Mouse (Mus musculus): Measurements from ENCODE around the gene Ephb1. TPM values are rescaled to one million over a fixed set of nuclear protein-coding genes. Genes with fewer than 3 reads are reported as not detected.

Ephb1 gene
- polyA plus RNA-seq, 1 experiment: not detected

DNA sequence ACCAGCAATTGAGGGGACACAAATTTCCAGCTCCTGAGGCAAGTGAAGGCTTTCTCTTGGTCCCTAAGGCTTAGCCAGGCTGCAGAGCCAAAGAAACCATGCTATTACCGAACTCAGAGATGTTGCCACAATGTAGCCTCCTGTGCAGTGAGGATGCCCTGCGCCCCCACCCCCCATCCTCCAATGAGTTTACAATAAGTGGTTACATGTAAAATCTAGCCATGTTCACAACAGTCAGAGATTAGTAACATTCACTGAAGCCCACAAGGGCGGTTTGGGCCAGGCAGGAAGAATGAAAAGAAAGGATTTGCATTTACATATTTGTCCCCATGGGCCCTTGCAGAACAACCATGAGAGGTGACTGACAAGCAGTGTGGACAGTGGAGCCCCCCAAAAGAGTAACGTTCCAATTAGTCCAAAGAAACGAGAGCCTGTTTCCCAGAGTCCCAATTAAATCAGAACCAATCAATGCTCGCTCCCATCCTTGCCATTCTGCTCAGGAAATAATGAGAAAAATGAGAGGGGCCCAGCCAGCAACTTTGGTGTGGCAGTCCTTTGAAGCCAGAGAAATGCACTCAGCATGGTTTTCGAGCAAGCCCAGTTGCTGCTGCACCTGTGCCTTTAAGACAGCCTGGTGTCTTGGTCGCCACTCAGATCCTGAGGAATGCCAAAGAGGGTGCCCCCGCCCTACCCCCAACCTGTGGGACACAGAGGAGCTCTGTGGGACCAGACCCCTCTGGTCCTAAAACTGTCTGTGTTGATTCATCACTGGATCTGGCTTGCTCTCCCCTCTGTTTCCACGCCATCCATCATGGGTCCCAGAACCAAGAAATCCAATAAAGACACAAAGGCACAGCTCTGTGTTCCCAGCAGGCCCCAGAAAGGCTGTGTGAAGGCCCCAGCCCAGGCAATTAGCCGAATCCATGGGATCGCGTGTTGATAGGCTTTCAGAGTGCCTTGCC, 161.5 kb downstream of the Ephb1 start:
- no peaks in the 10 kb centered on the region for H3K4me1 ChIP-seq (ENCODE audit: control insufficient read depth, insufficient read depth, low read length)
- H3K4me3 ChIP-seq (ENCODE audit: insufficient read depth, low read length): no peak overlapping the region
- H3K27ac ChIP-seq (ENCODE audit: insufficient read depth, low read depth, low read length): no peak overlapping the region
- TF ChIP-seq POLR2A (IDR thresholded peaks at IDR 0.05; ENCODE audit: borderline replicate concordance, low read depth, low read length): no peak
- no peak for TF ChIP-seq CTCF (IDR thresholded peaks at IDR 0.05; ENCODE audit: low read depth, low read length)

- no peak overlapping the region for H3K4me3 ChIP-seq (ENCODE audit: insufficient read depth, low read length)
- no peak for TF ChIP-seq POLR2A (IDR thresholded peaks at IDR 0.05; ENCODE audit: borderline replicate concordance, low read depth, low read length)
- TF ChIP-seq CTCF (IDR thresholded peaks at IDR 0.05; ENCODE audit: low read depth, low read length): no peak
- no peaks in the 10 kb centered on the region for H3K4me1 ChIP-seq (ENCODE audit: control insufficient read depth, insufficient read depth, low read length)
- no peak overlapping the region for H3K27ac ChIP-seq (ENCODE audit: insufficient read depth, low read depth, low read length)
Observed at GRCm38 (mm10) chr9:102190058-102190457, 164.4 kb downstream of the Ephb1 start.

GRCm38 (mm10) chr9:102189406-102189805, 165.1 kb downstream of the Ephb1 start:
- H3K4me3 ChIP-seq (ENCODE audit: insufficient read depth, low read length): no peak overlapping the region
- TF ChIP-seq POLR2A (IDR thresholded peaks at IDR 0.05; ENCODE audit: borderline replicate concordance, low read depth, low read length) (no peak), CTCF (IDR thresholded peaks at IDR 0.05; ENCODE audit: low read depth, low read length) (no peak)
- no peaks in the 10 kb centered on the region for H3K4me1 ChIP-seq (ENCODE audit: control insufficient read depth, insufficient read depth, low read length)

GRCm38 (mm10) chr9:102183663-102184274, 170.7 kb downstream of the Ephb1 start:
- TF ChIP-seq POLR2A (IDR thresholded peaks at IDR 0.05; ENCODE audit: borderline replicate concordance, low read depth, low read length): no peak
- TF ChIP-seq CTCF (IDR thresholded peaks at IDR 0.05; ENCODE audit: low read depth, low read length): no peak
- H3K4me1 ChIP-seq (ENCODE audit: control insufficient read depth, insufficient read depth, low read length): no peaks in the 10 kb centered on the region
- no peak overlapping the region for H3K4me3 ChIP-seq (ENCODE audit: insufficient read depth, low read length)
- H3K27ac ChIP-seq (ENCODE audit: insufficient read depth, low read depth, low read length): no peak overlapping the region

More at GRCm38 (mm10) chr9:102189406-102189805, 165.1 kb downstream of the Ephb1 start:
- H3K27ac ChIP-seq (ENCODE audit: insufficient read depth, low read depth, low read length): no peak overlapping the region

- H3K4me1 ChIP-seq (ENCODE audit: control insufficient read depth, insufficient read depth, low read length): no peaks in the 10 kb centered on the region
- no peak overlapping the region for H3K4me3 ChIP-seq (ENCODE audit: insufficient read depth, low read length)
- no peak overlapping the region for H3K27ac ChIP-seq (ENCODE audit: insufficient read depth, low read depth, low read length)
- TF ChIP-seq POLR2A (IDR thresholded peaks at IDR 0.05; ENCODE audit: borderline replicate concordance, low read depth, low read length) (no peak), CTCF (IDR thresholded peaks at IDR 0.05; ENCODE audit: low read depth, low read length) (no peak)
Observed at GRCm38 (mm10) chr9:102181810-102182490, 172.5 kb downstream of the Ephb1 start.

DNA sequence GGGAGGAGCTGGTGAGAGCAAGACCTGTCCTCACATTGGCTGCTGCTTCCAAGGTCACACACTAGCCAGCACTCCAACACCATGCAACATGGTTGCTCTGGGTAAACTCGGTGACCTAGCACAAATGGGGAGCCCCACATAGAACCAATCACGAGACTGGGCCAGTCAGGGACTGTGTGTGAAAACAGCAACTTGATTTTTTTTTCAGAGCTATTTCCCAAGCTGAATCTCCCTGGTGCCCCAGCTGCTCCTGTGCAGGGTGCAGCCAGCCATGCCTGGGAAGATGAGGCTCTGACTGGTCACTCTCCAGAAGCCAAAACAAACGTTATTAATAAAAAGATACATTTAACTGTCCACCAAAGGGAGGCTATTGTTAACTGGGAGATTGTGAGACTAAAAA, 173.2 kb downstream of the Ephb1 start:
- Histone ChIP-seq H3K27ac (ENCODE audit: insufficient read depth, low read depth, low read length) (no peak overlapping the region), H3K4me1 (ENCODE audit: control insufficient read depth, insufficient read depth, low read length) (no peaks in the 10 kb centered on the region), H3K4me3 (ENCODE audit: insufficient read depth, low read length) (no peak overlapping the region)
- TF ChIP-seq CTCF (IDR thresholded peaks at IDR 0.05; ENCODE audit: low read depth, low read length) (no peak), POLR2A (IDR thresholded peaks at IDR 0.05; ENCODE audit: borderline replicate concordance, low read depth, low read length) (no peak)

DNA sequence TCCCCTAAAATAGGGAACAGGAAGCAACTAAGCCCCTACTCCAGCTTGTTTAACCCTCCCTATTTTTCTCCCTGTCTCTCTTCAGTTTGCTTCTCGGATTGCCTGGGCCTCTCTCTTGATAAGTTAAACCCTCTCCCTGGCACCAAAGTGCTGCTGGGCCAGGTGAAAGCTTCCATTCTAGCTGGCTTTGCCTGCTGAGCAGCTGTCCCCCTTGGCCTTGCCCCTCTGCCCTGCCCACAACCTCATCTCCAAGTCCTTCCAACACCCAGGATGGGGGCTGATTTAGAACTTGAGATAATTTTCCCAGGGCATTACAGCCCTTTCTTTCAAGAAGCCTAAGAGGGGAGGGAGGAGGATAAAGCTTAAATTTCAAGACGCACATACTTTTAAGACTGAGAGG, 174.0 kb downstream of the Ephb1 start:
- no peak overlapping the region for H3K4me3 ChIP-seq (ENCODE audit: insufficient read depth, low read length)
- TF ChIP-seq POLR2A (IDR thresholded peaks at IDR 0.05; ENCODE audit: borderline replicate concordance, low read depth, low read length) (no peak), CTCF (IDR thresholded peaks at IDR 0.05; ENCODE audit: low read depth, low read length) (no peak)
- no peak overlapping the region for H3K27ac ChIP-seq (ENCODE audit: insufficient read depth, low read depth, low read length)
- H3K4me1 ChIP-seq (ENCODE audit: control insufficient read depth, insufficient read depth, low read length): no peaks in the 10 kb centered on the region

GRCm38 (mm10) chr9:102180070-102180469, 174.4 kb downstream of the Ephb1 start:
- TF ChIP-seq CTCF (IDR thresholded peaks at IDR 0.05; ENCODE audit: low read depth, low read length) (no peak), POLR2A (IDR thresholded peaks at IDR 0.05; ENCODE audit: borderline replicate concordance, low read depth, low read length) (no peak)
- no peak overlapping the region for H3K4me3 ChIP-seq (ENCODE audit: insufficient read depth, low read length)
- H3K27ac ChIP-seq (ENCODE audit: insufficient read depth, low read depth, low read length): no peak overlapping the region
- H3K4me1 ChIP-seq (ENCODE audit: control insufficient read depth, insufficient read depth, low read length): no peaks in the 10 kb centered on the region

DNA sequence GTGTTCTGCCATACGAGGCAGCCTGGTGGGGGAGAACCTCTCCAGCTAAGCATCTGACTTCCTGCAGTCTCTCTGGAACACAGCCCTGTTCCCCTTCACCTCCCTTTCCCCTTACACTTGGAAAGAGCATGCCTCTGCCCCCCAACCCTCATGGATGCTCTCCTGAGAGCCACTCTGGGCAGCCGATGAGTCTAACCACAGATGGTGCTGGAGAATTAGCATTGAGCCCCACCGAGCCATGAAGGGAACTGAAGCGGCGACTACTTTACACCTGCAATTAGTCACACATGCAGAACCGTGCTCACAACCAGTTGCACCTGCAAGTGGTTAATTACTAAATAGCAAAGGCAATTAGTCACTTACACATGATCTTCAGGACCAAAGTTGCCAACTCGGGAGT, 184.8 kb downstream of the Ephb1 start:
- TF ChIP-seq CTCF (IDR thresholded peaks at IDR 0.05; ENCODE audit: low read depth, low read length): no peak
- Histone ChIP-seq H3K27ac (ENCODE audit: insufficient read depth, low read depth, low read length) (no peak overlapping the region), H3K4me3 (ENCODE audit: insufficient read depth, low read length) (no peak overlapping the region), H3K4me1 (ENCODE audit: control insufficient read depth, insufficient read depth, low read length) (no peaks in the 10 kb centered on the region)

All from bone marrow macrophage, adult 2 months (primary cell).